Mouse (Mus musculus) natural killer cell, adult 2 months (primary cell): ENCODE data around the gene Cyfip2.
"Not testable (repeated sequence)": the region's sequence is repeated elsewhere in the genome, so short reads cannot be mapped to it uniquely, and the experiment has no call there.

Source experiments
- DNase-seq, 2 experiments: peaks; one replicate each; pipeline ENCODE4 v3.0.0; 2022; ENCODE audit warnings: low spot score in 2 of 2

Gene Cyfip2

DNA sequence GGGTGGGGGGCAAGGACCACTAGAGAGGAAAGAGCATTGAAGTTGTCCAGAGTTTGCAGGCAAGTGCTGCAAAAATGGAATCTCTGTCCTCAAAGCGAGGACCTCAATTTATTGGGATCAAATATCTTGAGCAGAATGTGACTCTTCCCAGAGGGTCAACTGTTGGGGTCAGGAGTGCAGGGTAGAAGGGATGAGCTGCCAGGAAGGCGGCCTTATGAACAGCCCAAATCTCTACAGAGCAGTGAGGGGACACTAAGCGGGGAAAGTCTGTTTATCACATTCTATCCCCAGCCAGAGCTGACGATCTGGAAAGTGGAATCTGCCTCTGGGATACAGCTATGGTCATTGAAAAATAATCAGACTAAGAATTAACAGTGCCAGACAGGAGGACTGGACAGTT lies 118.5 kb downstream of the Cyfip2 start:
- no peak for DNase-seq

DNA sequence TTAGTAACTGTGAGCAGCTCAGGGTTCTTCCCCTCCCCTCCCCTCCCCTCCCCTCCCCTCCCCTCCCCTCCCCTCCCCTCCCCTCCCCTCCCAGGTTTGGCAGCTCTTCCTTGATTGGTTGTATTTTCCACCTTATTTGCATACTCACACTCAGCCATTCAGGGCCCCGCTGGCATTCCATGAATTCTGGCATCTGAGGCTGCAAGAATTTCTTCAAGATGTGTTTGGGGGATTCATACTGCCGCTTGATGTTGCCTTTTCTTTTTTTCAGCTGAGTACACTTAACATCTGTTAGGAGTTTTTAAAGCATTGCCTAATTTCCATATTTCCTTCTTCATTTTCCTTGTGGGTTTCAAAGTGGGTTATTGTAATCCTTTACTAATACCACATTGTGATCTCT lies 124.4 kb downstream of the Cyfip2 start:
- DNase-seq: no peak

- DNase-seq: no peak
Observed at GRCm38 (mm10) chr11:46185486-46185885, 127.2 kb downstream of the Cyfip2 start.

DNA sequence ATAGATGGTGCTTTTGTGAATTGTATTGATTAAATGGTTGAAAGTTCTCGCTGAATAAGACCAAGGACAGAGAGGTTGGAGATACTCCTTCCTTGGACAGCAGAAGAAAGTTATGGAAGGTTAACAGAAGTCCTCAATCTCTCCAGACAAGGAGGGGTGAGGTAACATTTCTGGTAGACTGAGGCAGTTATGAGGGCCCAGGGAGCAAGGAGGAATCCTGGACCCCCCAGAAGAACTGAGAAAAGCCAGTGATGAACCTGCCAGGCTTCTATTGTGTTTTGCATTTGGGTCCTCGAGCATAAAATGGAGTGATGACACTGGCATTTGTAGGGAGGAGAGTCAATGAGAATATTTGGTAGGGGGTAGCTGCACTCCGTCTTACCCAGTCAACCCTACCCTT lies 127.7 kb downstream of the Cyfip2 start:
- DNase-seq: no peak

- not testable (repeated sequence) for DNase-seq
Observed at GRCm38 (mm10) chr11:46182031-46182430, 130.6 kb downstream of the Cyfip2 start.

DNA sequence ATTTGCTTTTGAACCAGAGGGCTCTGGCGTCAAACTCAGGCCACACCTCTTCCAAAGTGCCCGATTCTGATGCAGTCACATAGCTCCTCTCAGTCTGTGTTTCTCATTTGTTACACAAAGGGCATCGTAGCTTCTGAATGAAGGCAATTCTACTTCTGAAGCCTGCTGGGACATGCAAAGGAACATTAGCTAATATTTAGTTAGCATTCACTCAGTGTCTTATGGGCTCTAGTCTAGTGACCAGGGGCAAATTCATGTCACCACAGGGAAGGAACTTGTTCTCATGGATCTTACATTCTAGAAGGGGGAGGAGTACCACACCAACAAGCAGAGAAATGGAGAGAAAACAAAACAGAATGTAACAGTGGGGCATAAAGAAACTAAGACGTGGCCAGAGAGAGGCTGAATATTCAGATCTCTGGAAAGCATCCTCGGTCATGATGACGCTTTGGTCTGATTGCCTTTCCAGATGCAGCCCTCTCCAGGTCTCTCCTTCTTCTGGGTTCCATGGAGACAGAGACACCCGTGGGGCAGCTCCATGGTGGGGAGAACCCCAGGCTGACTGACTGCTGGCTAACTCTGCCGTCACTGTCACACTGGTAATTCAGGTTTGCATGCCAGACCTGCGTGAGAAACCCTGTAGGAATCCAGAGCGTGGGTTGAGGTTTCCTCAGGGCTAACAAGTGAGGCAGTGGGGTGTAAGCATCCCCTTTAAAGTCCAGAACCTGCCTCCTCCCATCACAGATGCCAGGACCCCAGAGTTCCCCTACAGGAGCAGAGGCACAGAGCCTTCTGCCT lies 135.2 kb downstream of the Cyfip2 start:
- no peak for DNase-seq

DNA sequence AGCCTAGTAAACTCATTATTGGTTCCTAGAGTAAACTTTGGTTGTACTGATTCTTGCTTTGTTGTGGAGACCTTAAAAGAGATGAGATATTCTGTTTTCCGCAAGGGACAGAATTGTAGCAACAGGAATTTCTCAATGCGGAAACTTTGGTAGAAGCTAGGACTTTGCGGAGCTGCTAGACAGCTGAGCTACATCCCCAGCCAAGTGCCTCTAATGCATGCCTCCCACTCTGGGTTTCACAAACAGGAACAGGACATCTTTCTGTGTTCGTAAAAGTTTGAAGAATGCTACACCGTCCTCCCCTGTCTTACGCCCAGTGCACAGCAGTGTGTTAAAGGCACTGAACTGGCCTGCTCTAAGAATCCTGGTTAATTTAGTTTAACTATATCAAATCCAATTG lies 136.5 kb downstream of the Cyfip2 start:
- no peak for DNase-seq

DNA sequence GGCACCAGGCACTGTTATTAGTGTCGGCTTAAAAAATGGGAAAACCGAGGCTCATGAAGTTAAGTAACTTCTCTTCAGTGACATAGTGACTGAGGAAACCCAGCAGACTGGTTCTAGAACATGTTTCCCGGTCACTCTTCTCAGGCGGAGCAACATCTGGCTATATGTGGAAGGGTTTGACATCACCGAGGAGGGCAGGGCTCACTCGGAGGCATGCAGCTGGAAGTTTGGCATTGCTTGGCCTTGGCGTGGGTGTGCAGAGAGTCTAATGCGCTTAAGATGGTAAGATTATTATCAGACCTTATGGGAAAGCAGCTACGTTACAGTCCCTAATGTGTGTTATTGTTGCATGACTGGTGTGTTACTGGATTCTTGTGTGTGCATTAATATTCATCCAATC lies 140.5 kb downstream of the Cyfip2 start:
- DNase-seq: no peak

DNA sequence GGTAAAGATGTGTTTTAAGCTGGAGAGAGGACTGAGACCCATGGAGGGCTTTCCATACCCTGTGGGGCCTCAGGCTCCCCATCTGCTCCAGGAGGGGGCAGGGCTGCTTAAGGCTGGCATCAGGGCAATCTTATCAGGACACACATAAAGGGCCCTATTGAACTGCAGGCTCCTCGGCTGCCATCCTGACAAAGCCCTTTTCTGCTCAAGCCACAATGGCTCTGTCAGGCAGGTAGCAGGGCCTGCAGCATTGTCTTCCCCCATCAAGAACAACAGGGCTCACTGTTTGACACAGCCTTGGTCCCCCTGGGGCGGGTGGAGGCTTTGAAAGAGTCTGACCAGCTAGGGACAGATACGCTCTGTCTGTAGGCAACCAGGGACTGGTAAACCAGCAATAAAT lies 142.8 kb downstream of the Cyfip2 start:
- no peak for DNase-seq

GRCm38 (mm10) chr11:46168506-46168905 lies 144.2 kb downstream of the Cyfip2 start:
- DNase-seq: no peak

DNA sequence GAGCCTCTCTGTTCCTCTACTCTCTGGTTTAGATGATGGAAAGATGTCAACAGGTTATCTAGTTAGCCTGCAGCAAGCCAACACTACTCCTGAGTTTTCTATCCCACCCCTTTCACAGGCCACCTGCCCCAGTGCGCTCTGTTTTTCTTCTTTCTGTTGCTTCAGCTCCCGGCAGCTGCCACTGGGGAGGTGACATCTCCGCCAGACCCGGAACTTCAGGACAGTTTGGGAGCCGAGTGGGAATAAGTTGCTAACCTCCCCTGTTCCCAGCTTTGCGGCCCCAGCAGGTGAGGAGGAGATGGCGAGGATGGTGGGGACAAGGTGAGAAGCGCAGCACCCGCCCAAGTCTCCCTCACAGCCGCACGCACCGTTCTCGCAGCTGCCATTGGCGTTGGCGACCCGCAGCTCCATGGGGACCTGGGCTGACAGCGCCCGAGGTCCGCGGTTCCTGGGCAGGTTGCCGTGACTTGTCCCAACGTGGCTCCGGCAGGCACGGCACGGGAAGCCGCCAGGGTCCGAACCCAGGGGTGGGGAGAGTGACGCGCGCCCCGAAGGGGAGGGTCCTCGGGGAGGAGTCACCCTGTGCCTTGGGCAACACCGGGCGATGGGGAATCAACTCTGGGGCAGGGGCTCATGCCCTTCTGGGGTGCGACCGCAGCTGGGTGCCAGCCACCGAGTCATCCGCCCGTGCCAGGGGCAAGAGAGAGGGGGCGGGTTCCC lies 146.6 kb downstream of the Cyfip2 start, which contains the start of gene Nipal4:
Nipal4 (minus strand) TSS at position 643 of the 720 bp plus-strand sequence.
- no peak for DNase-seq

- no peak for DNase-seq
Observed at GRCm38 (mm10) chr11:46157462-46157861, 155.2 kb downstream of the Cyfip2 start.

DNA sequence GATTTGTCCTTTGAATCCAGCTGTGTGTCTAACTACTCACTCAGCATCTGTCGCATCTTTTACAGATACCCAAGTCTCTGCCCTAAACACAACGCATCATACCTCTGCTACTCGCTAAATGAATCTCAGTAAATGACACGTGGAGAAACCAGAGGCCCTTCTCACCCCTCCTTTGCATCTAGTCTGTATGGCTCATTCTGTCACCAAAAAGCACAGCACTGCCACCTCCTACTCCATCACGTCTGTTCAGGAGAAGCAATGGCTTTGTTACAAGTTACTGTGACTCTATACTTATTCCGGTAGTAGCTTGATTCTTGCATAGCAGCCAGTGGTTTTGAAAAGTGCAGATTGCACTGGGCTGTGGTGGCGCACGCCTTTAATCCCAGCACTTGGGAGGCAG lies 155.7 kb downstream of the Cyfip2 start:
- DNase-seq: no peak

DNA sequence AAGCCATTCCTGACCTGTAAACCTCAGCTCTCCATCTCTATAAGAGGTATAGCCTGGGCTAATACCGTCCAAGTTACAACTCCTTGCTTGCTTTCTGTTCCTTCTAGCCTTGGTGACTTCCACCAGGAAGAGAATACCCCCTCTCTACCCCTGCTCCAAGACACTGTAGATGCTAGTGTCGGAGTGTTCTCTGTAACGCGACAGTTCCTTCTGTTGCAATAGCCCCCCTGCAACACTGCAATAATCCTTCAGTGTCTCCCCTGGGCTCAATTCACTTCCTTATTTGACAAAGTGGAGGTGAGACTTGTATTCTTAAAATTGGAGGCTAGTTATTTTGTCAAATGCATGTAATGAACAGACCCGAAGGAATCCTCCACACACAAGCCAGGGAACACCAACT lies 166.0 kb downstream of the Cyfip2 start:
- DNase-seq: no peak

DNA sequence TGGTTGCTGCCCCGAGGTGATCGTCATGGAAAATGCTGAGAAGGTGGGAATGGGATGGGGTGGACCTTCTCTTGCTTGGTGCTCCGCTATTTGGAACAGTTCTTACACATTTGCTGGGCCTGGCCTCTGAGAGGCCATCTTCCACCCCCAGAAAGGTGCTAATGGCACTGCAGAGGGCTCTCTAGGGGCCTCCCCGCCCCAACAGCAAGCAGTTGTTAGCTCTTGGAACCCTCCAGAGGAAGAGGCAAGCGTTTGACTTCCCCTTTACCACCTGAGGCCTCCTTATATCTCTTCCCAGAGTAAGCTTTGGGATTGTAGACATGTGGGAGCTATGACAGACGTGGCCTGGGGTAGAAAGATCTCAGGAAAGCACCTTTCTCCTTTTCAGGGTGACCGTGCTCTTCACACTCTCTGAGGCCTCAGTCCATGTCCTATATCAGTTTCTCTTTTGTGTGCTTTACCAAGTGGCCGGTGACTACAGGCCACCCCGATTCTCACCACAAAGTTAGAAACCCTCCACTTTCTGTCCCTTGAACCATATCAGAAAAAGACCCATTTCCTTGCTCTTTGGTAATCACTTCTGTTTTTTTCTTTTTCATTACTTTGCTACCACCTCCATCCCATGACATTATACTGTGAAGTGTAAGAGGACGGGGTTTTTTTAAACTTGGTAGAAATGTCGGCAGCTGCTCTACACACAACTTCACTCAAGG lies 167.3 kb downstream of the Cyfip2 start:
- DNase-seq: peak in 1 of 2 experiments; percentile 22
